Mouse (Mus musculus): Measurements from ENCODE around the gene Acsf2.
A peak's percentile ranks its signal among the peaks of the same experiment; 100 is the strongest.
"Not testable (repeated sequence)": the region's sequence is repeated elsewhere in the genome, so short reads cannot be mapped to it uniquely, and the experiment has no call there.

Acsf2 gene

GRCm38 (mm10) chr11:94601321-94602281 is at the start of gene Acsf2:
Acsf2 (minus strand) TSS chr11:94601871.
- DNase-seq = peak; percentile 70 to 78

GRCm38 (mm10) chr11:94651241-94651640 is 49.6 kb upstream of the Acsf2 start:
- not testable (repeated sequence) for DNase-seq

- no peak for DNase-seq
Measured at GRCm38 (mm10) chr11:94646457-94646856, 44.8 kb upstream of the Acsf2 start.

GRCm38 (mm10) chr11:94644461-94645219 is 43.0 kb upstream of the Acsf2 start:
- DNase-seq = no peak

GRCm38 (mm10) chr11:94634431-94634830 is 32.8 kb upstream of the Acsf2 start:
- DNase-seq = no peak

GRCm38 (mm10) chr11:94632988-94633387 is 31.3 kb upstream of the Acsf2 start:
- DNase-seq = no peak

GRCm38 (mm10) chr11:94631969-94632368 is 30.3 kb upstream of the Acsf2 start:
- DNase-seq = no peak

GRCm38 (mm10) chr11:94630199-94631011 is 28.7 kb upstream of the Acsf2 start:
- DNase-seq = peak; percentile 8 to 23

GRCm38 (mm10) chr11:94629884-94630198 is 28.2 kb upstream of the Acsf2 start:
- no peak for DNase-seq

- DNase-seq = peak; percentile 95 to 96
Measured at GRCm38 (mm10) chr11:94629199-94629883, 27.7 kb upstream of the Acsf2 start, which contains the start of gene Lrrc59. Lrrc59 (plus strand) TSS chr11:94629767.

GRCm38 (mm10) chr11:94622162-94622561 is 20.5 kb upstream of the Acsf2 start:
- no peak for DNase-seq

- DNase-seq = no peak
Measured at GRCm38 (mm10) chr11:94621458-94621852, 19.8 kb upstream of the Acsf2 start.

- DNase-seq = no peak
Measured at GRCm38 (mm10) chr11:94620766-94621457, 19.2 kb upstream of the Acsf2 start.

GRCm38 (mm10) chr11:94617646-94618045 is 16.0 kb upstream of the Acsf2 start:
- DNase-seq = no peak

GRCm38 (mm10) chr11:94615494-94615893 is 13.8 kb upstream of the Acsf2 start:
- no peak for DNase-seq

GRCm38 (mm10) chr11:94614603-94615002 is 12.9 kb upstream of the Acsf2 start:
- no peak for DNase-seq

- no peak for DNase-seq
Measured at GRCm38 (mm10) chr11:94610744-94611740, 9.4 kb upstream of the Acsf2 start.

- DNase-seq = no peak
Measured at GRCm38 (mm10) chr11:94602356-94602955, 785 bp upstream of the Acsf2 start.

- DNase-seq = no peak
Measured at GRCm38 (mm10) chr11:94600447-94600846, 1.2 kb downstream of the Acsf2 start.
